Mouse (Mus musculus): ENCODE measurements around the gene Smcr8. TPM values are rescaled to one million over a fixed set of nuclear protein-coding genes. Genes with fewer than 3 reads are reported as not detected.
A peak's percentile ranks its signal among the peaks of the same experiment; 100 is the strongest.

The Smcr8 gene
- polyA plus RNA-seq, 1 experiment from 2014 or later: 7.7 TPM

DNA sequence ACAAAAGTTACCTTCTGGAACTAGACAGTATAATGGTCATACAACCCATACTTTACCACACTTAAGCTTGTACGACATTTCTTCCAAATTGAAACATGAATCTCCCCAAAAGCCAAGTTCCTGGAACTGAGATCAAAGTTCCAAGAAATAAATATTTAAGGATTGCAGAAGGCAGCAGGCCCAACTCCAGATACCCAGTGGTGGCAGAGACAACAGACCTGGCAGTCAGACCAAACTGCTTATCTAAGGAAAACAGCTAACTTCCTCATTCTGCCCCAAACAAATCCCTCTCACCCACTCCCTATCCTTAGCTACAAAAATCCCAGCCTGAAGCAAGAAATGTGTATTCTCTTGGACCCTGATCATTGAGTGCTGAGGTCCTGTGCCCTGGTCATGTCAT is 2.5 kb upstream of the Smcr8 start:
- H3K4me3 ChIP-seq (ENCODE audit: low read depth, low read length): no peak overlapping the region
- ATAC-seq (replicated peaks; ENCODE audit: low FRiP score): no peak

DNA sequence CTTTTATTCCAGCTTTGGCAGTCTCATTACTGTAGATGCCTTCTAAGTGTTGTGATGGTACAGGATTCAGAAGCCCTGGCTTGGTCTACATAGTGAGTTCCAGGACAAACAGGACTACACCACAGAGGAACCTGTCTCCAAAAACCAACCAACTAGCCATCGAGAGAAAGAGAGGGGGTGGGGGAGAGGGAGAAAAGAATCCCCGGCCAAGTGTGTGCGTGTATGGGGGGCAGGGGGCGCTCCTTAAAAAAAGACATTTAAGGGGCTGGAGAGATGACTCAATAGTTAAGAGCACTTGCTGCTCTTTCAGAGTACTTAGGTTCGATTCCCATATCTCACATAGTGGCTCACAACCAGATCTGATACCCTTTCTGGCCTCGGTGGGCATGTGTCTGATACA is 1.7 kb upstream of the Smcr8 start:
- Histone ChIP-seq H3K4me3 (ENCODE audit: low read depth, low read length) (peak overlapping the region; percentile 81), H3K4me2 (peak overlapping the region; percentile 96), H3K4me1 (replicated peaks; ENCODE audit: control insufficient read depth, insufficient read depth, low read length) (peaks cover 41% of the 10 kb centered on the region), H3K36me3 (ENCODE audit: control insufficient read depth, insufficient read depth, low read length) (peaks cover 21% of the 10 kb centered on the region; the same call in 1 of the 2 replicates), H3K9me3 (ENCODE audit: control insufficient read depth, low read length) (no peaks in the 10 kb centered on the region), H3K27me3 (replicated peaks; ENCODE audit: control insufficient read depth, insufficient read depth, low read length) (no peaks in the 10 kb centered on the region), H3K27ac (ENCODE audit: low read depth, low read length) (no peak overlapping the region), H3K9ac (ENCODE audit: low read depth, low read length) (peak overlapping the region; percentile 94; the same call in 1 of the 2 replicates)
- ATAC-seq (replicated peaks; ENCODE audit: low FRiP score) (no peak), DNase-seq (ENCODE audit: low spot score) (no peak)
- 38% methylated on average over 6 of the region's 6 CpGs for WGBS

More for the DNA sequence above, 2.5 kb upstream of the Smcr8 start:
- no peak overlapping the region for H3K27ac ChIP-seq (ENCODE audit: low read depth, low read length)
- H3K27me3 ChIP-seq (replicated peaks; ENCODE audit: control insufficient read depth, insufficient read depth, low read length): no peaks in the 10 kb centered on the region
- peaks cover 15% of the 10 kb centered on the region; the same call in 1 of the 2 replicates for H3K36me3 ChIP-seq (ENCODE audit: control insufficient read depth, insufficient read depth, low read length)
- H3K9me3 ChIP-seq (ENCODE audit: control insufficient read depth, low read length): no peaks in the 10 kb centered on the region
- DNase-seq (ENCODE audit: low spot score): no peak
- H3K9ac ChIP-seq (ENCODE audit: low read depth, low read length): no peak overlapping the region
- peak overlapping the region; percentile 96 for H3K4me2 ChIP-seq
- H3K4me1 ChIP-seq (replicated peaks; ENCODE audit: control insufficient read depth, insufficient read depth, low read length): peaks cover 33% of the 10 kb centered on the region
- 30% methylated on average over 1 of the region's 1 CpGs for WGBS

DNA sequence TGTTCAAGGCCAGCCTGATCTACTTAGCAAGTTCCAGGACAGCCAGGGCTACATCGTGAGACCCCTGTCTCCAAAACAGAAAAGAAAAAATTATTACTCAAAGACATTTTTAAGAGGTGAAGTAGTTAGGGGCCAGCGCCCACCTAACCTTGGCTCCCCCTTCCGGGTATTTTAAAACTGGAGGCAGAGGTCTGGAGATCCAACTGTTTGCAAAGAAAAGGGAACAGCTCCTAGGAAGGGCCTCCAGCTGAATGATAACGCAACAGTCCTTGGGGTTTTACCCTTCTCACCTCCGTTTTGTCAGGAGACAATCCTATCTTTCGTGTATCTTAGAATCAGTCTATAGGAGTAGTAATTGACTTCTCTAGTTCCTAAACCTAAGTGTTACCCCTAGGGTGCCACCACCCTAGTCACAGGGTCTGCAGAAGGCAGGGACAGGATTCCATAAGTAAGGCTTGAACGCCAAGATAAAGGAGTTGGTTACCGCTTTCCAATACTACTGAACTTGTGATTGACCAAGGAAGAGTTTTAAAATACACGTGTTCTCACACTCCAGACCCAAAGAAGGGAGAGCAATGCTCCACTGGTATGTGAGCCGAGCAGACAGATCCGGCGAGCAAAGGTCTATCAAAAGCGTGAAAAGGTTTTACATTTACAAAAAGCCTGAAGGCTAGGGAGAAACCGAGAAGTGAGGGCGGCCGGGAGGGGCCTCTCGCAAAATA is 1.1 kb upstream of the Smcr8 start:
- Histone ChIP-seq H3K36me3 (ENCODE audit: control insufficient read depth, insufficient read depth, low read length) (peaks cover 21% of the 10 kb centered on the region; the same call in 1 of the 2 replicates), H3K9me3 (ENCODE audit: control insufficient read depth, low read length) (no peaks in the 10 kb centered on the region), H3K9ac (ENCODE audit: low read depth, low read length) (peak overlapping the region; percentile 94), H3K27me3 (replicated peaks; ENCODE audit: control insufficient read depth, insufficient read depth, low read length) (no peaks in the 10 kb centered on the region), H3K4me3 (ENCODE audit: low read depth, low read length) (peak overlapping the region; percentile 81), H3K4me1 (replicated peaks; ENCODE audit: control insufficient read depth, insufficient read depth, low read length) (peaks cover 48% of the 10 kb centered on the region), H3K27ac (ENCODE audit: low read depth, low read length) (peak overlapping the region; percentile 92; the same call in 1 of the 2 replicates), H3K4me2 (peak overlapping the region; percentile 96)
- no peak for ATAC-seq (replicated peaks; ENCODE audit: low FRiP score)
- WGBS: 4% methylated on average over 17 of the region's 17 CpGs
- DNase-seq (ENCODE audit: low spot score): no peak

DNA sequence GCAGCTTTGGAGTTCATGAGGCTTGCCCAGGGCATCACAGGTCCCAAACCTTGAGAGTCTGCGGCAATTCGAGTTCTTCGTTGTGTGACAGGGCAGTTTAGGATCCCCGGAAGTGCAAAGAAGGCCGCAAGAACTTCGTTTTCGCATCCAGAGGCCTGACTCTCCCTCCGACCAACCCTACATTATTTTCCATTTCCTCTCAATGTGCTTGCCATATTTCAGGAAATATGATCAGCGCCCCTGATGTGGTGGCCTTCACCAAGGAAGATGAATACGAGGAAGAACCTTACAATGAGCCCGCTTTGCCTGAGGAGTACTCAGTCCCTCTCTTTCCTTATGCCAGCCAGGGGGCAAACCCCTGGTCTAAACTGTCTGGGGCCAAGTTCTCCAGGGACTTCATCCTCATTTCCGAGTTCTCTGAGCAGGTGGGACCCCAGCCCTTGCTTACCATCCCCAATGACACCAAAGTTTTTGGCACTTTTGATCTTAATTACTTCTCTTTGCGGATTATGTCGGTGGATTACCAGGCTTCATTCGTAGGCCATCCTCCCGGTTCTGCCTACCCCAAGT is 562 bp downstream of the Smcr8 start:
- WGBS: 24% methylated on average over 16 of the region's 16 CpGs
- H3K27me3 ChIP-seq (replicated peaks; ENCODE audit: control insufficient read depth, insufficient read depth, low read length): no peaks in the 10 kb centered on the region
- peak overlapping the region; percentile 81 for H3K4me3 ChIP-seq (ENCODE audit: low read depth, low read length)
- H3K36me3 ChIP-seq (ENCODE audit: control insufficient read depth, insufficient read depth, low read length): peaks cover 27% of the 10 kb centered on the region
- H3K4me2 ChIP-seq: peak overlapping the region; percentile 96
- no peak for ATAC-seq (replicated peaks; ENCODE audit: low FRiP score)
- peak overlapping the region; percentile 92; the same call in 1 of the 2 replicates for H3K27ac ChIP-seq (ENCODE audit: low read depth, low read length)
- no peaks in the 10 kb centered on the region for H3K9me3 ChIP-seq (ENCODE audit: control insufficient read depth, low read length)
- peaks cover 58% of the 10 kb centered on the region for H3K4me1 ChIP-seq (replicated peaks; ENCODE audit: control insufficient read depth, insufficient read depth, low read length)
- no peak for DNase-seq (ENCODE audit: low spot score)
- H3K9ac ChIP-seq (ENCODE audit: low read depth, low read length): peak overlapping the region; percentile 94

DNA sequence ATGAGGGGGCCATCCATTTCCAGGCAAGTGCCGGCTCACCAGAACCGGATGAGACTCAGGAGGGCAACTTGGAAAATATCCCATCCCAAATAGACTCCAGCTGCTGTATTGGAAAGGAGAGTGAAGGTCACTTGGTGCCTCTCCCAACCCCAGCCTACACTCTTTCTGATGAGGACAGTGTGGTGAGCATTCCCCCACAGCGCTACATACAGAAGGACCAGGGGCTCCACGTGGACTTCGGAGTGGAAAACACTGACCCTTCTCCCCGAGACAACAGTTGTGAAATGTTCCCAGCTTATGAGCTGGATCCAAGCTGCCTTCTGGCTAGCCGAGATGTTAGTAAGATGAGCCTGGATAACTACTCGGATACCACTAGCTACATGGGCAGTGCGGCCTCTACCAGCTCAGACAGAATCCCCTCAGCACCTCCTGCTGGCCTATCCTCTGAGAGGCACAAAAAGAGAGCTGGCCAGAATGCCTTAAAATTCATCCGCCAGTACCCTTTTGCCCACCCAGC is 2.4 kb downstream of the Smcr8 start:
- peaks cover 41% of the 10 kb centered on the region for H3K36me3 ChIP-seq (ENCODE audit: control insufficient read depth, insufficient read depth, low read length)
- H3K4me1 ChIP-seq (replicated peaks; ENCODE audit: control insufficient read depth, insufficient read depth, low read length): peaks cover 53% of the 10 kb centered on the region
- peak overlapping the region; percentile 96 for H3K4me2 ChIP-seq
- ATAC-seq (replicated peaks; ENCODE audit: low FRiP score) (no peak), DNase-seq (ENCODE audit: low spot score) (no peak)
- H3K27ac ChIP-seq (ENCODE audit: low read depth, low read length): no peak overlapping the region
- peak overlapping the region; percentile 38 for H3K4me3 ChIP-seq (ENCODE audit: low read depth, low read length)
- H3K9me3 ChIP-seq (ENCODE audit: control insufficient read depth, low read length): no peaks in the 10 kb centered on the region
- 0 out of 2 replicates have a peak overlapping the region, but pooled peaks have one; percentile 4 for H3K9ac ChIP-seq (ENCODE audit: low read depth, low read length)
- WGBS: 91% methylated on average over 10 of the region's 10 CpGs
- H3K27me3 ChIP-seq (replicated peaks; ENCODE audit: control insufficient read depth, insufficient read depth, low read length): no peaks in the 10 kb centered on the region

DNA sequence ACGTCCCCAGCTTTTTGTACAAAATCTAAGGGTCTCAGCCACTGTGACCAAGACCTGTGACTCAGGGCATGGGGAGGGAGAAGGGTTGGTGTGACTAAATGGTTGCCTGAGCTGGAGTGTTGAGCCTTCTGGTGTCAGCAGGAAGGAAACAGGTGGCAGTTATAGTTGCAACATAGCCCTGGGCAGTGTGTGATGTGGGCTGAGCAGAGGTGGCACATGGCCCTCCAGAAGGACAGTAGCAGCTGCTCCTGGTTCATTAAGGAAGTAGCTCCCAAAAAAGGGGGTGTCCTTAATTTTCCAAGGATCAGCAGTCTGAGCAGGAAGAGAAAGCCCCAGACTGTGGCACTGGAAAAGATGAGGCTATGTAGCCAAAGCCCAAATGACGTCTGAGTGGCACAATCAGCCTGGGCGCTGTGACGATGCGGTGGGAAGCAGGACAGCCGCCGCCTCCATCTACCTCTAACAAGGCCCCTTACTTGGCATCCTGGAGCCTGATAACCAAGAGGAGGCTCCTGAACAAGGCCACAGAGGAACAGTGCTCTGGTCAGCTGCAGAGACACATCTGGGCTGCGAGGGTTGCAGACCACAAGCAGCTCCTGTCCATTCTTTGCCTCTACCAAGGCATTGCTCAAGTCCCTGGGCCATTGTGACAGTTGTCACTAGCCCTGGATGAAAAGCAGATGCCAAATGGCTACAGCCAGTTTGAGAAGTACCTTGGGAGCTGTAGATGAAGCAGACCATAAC is 7.0 kb downstream of the Smcr8 start:
- Histone ChIP-seq H3K9me3 (ENCODE audit: control insufficient read depth, low read length) (no peaks in the 10 kb centered on the region), H3K9ac (ENCODE audit: low read depth, low read length) (no peak overlapping the region), H3K4me1 (replicated peaks; ENCODE audit: control insufficient read depth, insufficient read depth, low read length) (peaks cover 29% of the 10 kb centered on the region), H3K4me3 (ENCODE audit: low read depth, low read length) (no peak overlapping the region), H3K27me3 (replicated peaks; ENCODE audit: control insufficient read depth, insufficient read depth, low read length) (no peaks in the 10 kb centered on the region), H3K36me3 (ENCODE audit: control insufficient read depth, insufficient read depth, low read length) (peaks cover 54% of the 10 kb centered on the region), H3K27ac (ENCODE audit: low read depth, low read length) (no peak overlapping the region), H3K4me2 (no peak overlapping the region)
- 81% methylated on average over 8 of the region's 8 CpGs for WGBS
- no peak for DNase-seq (ENCODE audit: low spot score)
- no peak for ATAC-seq (replicated peaks; ENCODE audit: low FRiP score)

DNA sequence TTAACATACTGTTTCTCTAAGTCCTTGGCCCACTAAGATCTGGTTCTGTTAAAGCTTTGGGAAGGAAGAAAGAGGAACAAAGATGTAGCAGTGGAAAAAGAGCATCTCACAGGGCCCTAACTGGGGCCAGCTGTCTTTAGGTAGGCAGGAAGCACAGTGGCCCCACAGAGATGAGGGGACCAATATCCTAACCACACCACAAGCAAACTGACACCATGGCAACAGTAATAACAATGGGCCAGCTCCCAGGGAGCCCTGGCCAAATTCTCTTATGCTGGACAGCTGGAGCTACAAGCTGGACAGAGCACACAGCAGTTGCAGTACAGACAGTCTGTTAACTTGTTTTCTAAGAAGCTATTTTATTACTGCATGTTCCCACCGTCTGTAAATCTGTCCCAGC is 10.3 kb downstream of the Smcr8 start:
- H3K4me3 ChIP-seq (ENCODE audit: low read depth, low read length): no peak overlapping the region
- no peak overlapping the region for H3K9ac ChIP-seq (ENCODE audit: low read depth, low read length)
- 74% methylated on average over 1 of the region's 1 CpGs for WGBS
- no peak overlapping the region for H3K4me2 ChIP-seq
- DNase-seq (ENCODE audit: low spot score): no peak
- no peaks in the 10 kb centered on the region for H3K9me3 ChIP-seq (ENCODE audit: control insufficient read depth, low read length)
- peaks cover 52% of the 10 kb centered on the region for H3K36me3 ChIP-seq (ENCODE audit: control insufficient read depth, insufficient read depth, low read length)
- no peaks in the 10 kb centered on the region for H3K27me3 ChIP-seq (replicated peaks; ENCODE audit: control insufficient read depth, insufficient read depth, low read length)
- H3K27ac ChIP-seq (ENCODE audit: low read depth, low read length): no peak overlapping the region
- no peak for ATAC-seq (replicated peaks; ENCODE audit: low FRiP score)
- H3K4me1 ChIP-seq (replicated peaks; ENCODE audit: control insufficient read depth, insufficient read depth, low read length): no peaks in the 10 kb centered on the region

DNA sequence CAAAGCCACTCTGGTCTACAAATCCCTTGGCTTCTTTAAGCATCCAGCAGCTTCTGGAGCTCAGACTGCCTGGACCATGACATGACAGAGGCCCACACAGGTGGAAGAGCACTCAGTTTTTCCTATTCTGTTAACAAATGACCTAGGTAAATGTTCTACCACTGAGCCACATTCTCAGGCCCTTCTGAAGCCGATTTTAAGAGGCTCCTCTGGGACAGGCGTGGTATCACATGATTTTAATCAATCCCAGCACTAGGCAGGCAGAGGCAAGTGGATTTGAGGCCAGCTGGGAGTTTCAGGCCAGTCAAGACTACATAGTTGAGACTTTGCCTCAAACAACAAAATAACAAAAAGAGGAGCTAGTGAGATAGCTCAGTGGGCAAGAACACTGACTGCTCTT is 13.1 kb downstream of the Smcr8 start:
- H3K4me2 ChIP-seq: no peak overlapping the region
- no peak overlapping the region for H3K9ac ChIP-seq (ENCODE audit: low read depth, low read length)
- no peaks in the 10 kb centered on the region for H3K9me3 ChIP-seq (ENCODE audit: control insufficient read depth, low read length)
- WGBS: 84% methylated on average over 2 of the region's 2 CpGs
- peaks cover 40% of the 10 kb centered on the region for H3K36me3 ChIP-seq (ENCODE audit: control insufficient read depth, insufficient read depth, low read length)
- no peak overlapping the region for H3K4me3 ChIP-seq (ENCODE audit: low read depth, low read length)
- no peaks in the 10 kb centered on the region for H3K27me3 ChIP-seq (replicated peaks; ENCODE audit: control insufficient read depth, insufficient read depth, low read length)
- ATAC-seq (replicated peaks; ENCODE audit: low FRiP score) (no peak), DNase-seq (ENCODE audit: low spot score) (no peak)
- H3K27ac ChIP-seq (ENCODE audit: low read depth, low read length): no peak overlapping the region
- H3K4me1 ChIP-seq (replicated peaks; ENCODE audit: control insufficient read depth, insufficient read depth, low read length): no peaks in the 10 kb centered on the region
